Mouse (Mus musculus) neural tube, embryonic 11.5 days (tissue): Measurements from ENCODE around the gene Calhm6. TPM values are rescaled to one million over a fixed set of nuclear protein-coding genes. Genes with fewer than 3 reads are reported as not detected.
A peak's percentile ranks its signal among the peaks of the same experiment; 100 is the strongest.

Experiments used
- ATAC-seq: fragments of 200-750 bp; cut with Nextera tagmentation; 2 replicates; pipeline ENCODE4 v1.8.0; 2017; ENCODE audit warnings: moderate number of reproducible peaks, mild to moderate bottlenecking, moderate TSS enrichment, moderate library complexity; ENCODE audit not compliant: insufficient read depth, low FRiP score, low TSS enrichment
- DNase-seq: peaks from one replicate; pipeline ENCODE4 v3.0.0-alpha.2; 2015; ENCODE audit warnings: low spot score
- H3K27ac ChIP-seq: fragments of 300-500 bp; sonication (generic); 2 replicates; pipeline ENCODE4 v1.5.1; 2014; ENCODE audit warnings: low read depth, mild to moderate bottlenecking, low read length
- H3K27me3 ChIP-seq: fragments of 300-500 bp; sonication (generic); 2 replicates; pipeline ENCODE4 v1.6.1; 2014; ENCODE audit warnings: mild to moderate bottlenecking, low read length, mixed read lengths; ENCODE audit not compliant: control insufficient read depth, insufficient read depth
- H3K36me3 ChIP-seq: fragments of 300-500 bp; sonication (generic); 2 replicates; pipeline ENCODE4 v1.6.1; 2014; ENCODE audit warnings: mild to moderate bottlenecking, low read length, moderate library complexity, mixed read lengths; ENCODE audit not compliant: control insufficient read depth, insufficient read depth
- H3K4me1 ChIP-seq: fragments of 300-500 bp; sonication (generic); 2 replicates; pipeline ENCODE4 v1.6.1; 2014; ENCODE audit warnings: low read length, mixed read lengths; ENCODE audit not compliant: control insufficient read depth, insufficient read depth
- H3K4me2 ChIP-seq: fragments of 300-500 bp; sonication (generic); 2 replicates; pipeline ENCODE4 v1.6.1; 2014; ENCODE audit warnings: low read depth, mild to moderate bottlenecking, moderate library complexity
- H3K4me3 ChIP-seq: fragments of 300-500 bp; sonication (generic); 2 replicates; pipeline ENCODE4 v1.5.1; 2014; ENCODE audit warnings: low read depth, low read length
- H3K9ac ChIP-seq: fragments of 300-500 bp; sonication (generic); 2 replicates; pipeline ENCODE4 v1.6.1; 2014; ENCODE audit warnings: mild to moderate bottlenecking, low read length
- H3K9me3 ChIP-seq: fragments of 300-500 bp; sonication (generic); 2 replicates; pipeline ENCODE4 v1.6.1; 2016; ENCODE audit warnings: low read length; ENCODE audit not compliant: control insufficient read depth
- WGBS: fragments of 180-500 bp; shearing (Covaris S2); extraction: QIAGEN DNeasy Blood & Tissue Kit; methylation state at CpG from one replicate; pipeline ENCODE4 v1.1.7; 2014; 5-methylcytosine and 5-hydroxymethylcytosine counted together
- polyA plus RNA-seq: library from polyadenylated mRNA; unstranded; fragments of >200 nt; fragmentation: Nextera tagmentation; extraction: Ambion mirVana; gene quantifications from 2 replicates; pipeline ENCODE4 v1.2.1, GENCODE M21; 2014

Gene Calhm6
- polyA plus RNA-seq, 1 experiment from 2014 or later, result not detected

GRCm38 (mm10) chr10:34117770-34118169, 10.0 kb downstream of the Calhm6 start:
- Histone ChIP-seq H3K4me1 (no peaks in the 10 kb centered on the region), H3K36me3 (no peaks in the 10 kb centered on the region), H3K9me3 (no peaks in the 10 kb centered on the region), H3K4me3 (no peak overlapping the region), H3K27ac (no peak overlapping the region), H3K27me3 (no peaks in the 10 kb centered on the region), H3K9ac (no peak overlapping the region), H3K4me2 (no peak overlapping the region)
- ATAC-seq (no peak), DNase-seq (no peak)

- Histone ChIP-seq H3K27me3 (no peaks in the 10 kb centered on the region), H3K36me3 (no peaks in the 10 kb centered on the region), H3K9ac (no peak overlapping the region), H3K4me2 (no peak overlapping the region), H3K4me3 (no peak overlapping the region), H3K27ac (no peak overlapping the region), H3K9me3 (no peaks in the 10 kb centered on the region), H3K4me1 (no peaks in the 10 kb centered on the region)
- DNase-seq, result no peak
- WGBS, result 55% methylated on average over 3 of the region's 3 CpGs
- no peak for ATAC-seq
Observed at GRCm38 (mm10) chr10:34117131-34117530, 10.7 kb downstream of the Calhm6 start.

- 63% methylated on average over 4 of the region's 4 CpGs for WGBS
- H3K4me3 ChIP-seq, result no peak overlapping the region
Observed at GRCm38 (mm10) chr10:34111964-34112738, 15.6 kb downstream of the Calhm6 start.

GRCm38 (mm10) chr10:34110863-34111465, 16.8 kb downstream of the Calhm6 start:
- Histone ChIP-seq H3K9me3 (no peaks in the 10 kb centered on the region), H3K4me1 (no peaks in the 10 kb centered on the region), H3K27me3 (no peaks in the 10 kb centered on the region), H3K4me3 (no peak overlapping the region), H3K9ac (no peak overlapping the region), H3K4me2 (no peak overlapping the region), H3K36me3 (no peaks in the 10 kb centered on the region), H3K27ac (no peak overlapping the region)
- 91% methylated on average over 13 of the region's 13 CpGs for WGBS
- no peak for ATAC-seq
- no peak for DNase-seq

More at GRCm38 (mm10) chr10:34111964-34112738, 15.6 kb downstream of the Calhm6 start:
- Histone ChIP-seq H3K27me3 (no peaks in the 10 kb centered on the region), H3K4me2 (no peak overlapping the region), H3K36me3 (no peaks in the 10 kb centered on the region), H3K9ac (no peak overlapping the region), H3K4me1 (no peaks in the 10 kb centered on the region), H3K9me3 (no peaks in the 10 kb centered on the region), H3K27ac (no peak overlapping the region)
- ATAC-seq, result no peak
- DNase-seq, result no peak

GRCm38 (mm10) chr10:34096418-34096883, 31.3 kb downstream of the Calhm6 start, which contains the start of gene Calhm5:
Gene Calhm5 (minus strand): TSS chr10:34096519.
- no peak within 1 kb of the TSS for H3K27ac ChIP-seq
- no peaks in the 10 kb centered on the region for H3K4me1 ChIP-seq
- H3K36me3 ChIP-seq, result no peaks in the 10 kb centered on the region
- H3K4me2 ChIP-seq, result no peak within 1 kb of the TSS; the same call in 1 of the 2 replicates
- H3K27me3 ChIP-seq, result no peaks in the 10 kb centered on the region
- no peak for ATAC-seq
- no peak within 1 kb of the TSS for H3K9ac ChIP-seq
- 39% methylated on average over 9 of the region's 9 CpGs for WGBS
- H3K9me3 ChIP-seq, result no peaks in the 10 kb centered on the region
- DNase-seq, result peak; percentile 24
- no peak within 1 kb of the TSS for H3K4me3 ChIP-seq

- Histone ChIP-seq H3K27ac (no peak overlapping the region), H3K4me1 (no peaks in the 10 kb centered on the region), H3K9ac (no peak overlapping the region), H3K9me3 (no peaks in the 10 kb centered on the region), H3K27me3 (no peaks in the 10 kb centered on the region), H3K4me2 (no peak overlapping the region; the same call in 1 of the 2 replicates), H3K36me3 (no peaks in the 10 kb centered on the region), H3K4me3 (no peak overlapping the region)
- WGBS, result 70% methylated on average over 12 of the region's 12 CpGs
- no peak for ATAC-seq
- DNase-seq, result no peak
Observed at GRCm38 (mm10) chr10:34095964-34096363, 31.8 kb downstream of the Calhm6 start.

GRCm38 (mm10) chr10:34095147-34095546, 32.6 kb downstream of the Calhm6 start:
- no peaks in the 10 kb centered on the region for H3K4me1 ChIP-seq
- H3K4me3 ChIP-seq, result no peak overlapping the region
- H3K27ac ChIP-seq, result no peak overlapping the region
- DNase-seq, result no peak
- no peak overlapping the region for H3K4me2 ChIP-seq
- H3K36me3 ChIP-seq, result no peaks in the 10 kb centered on the region
- H3K9ac ChIP-seq, result no peak overlapping the region
- WGBS, result 77% methylated on average over 2 of the region's 2 CpGs
- H3K9me3 ChIP-seq, result no peaks in the 10 kb centered on the region
- no peaks in the 10 kb centered on the region for H3K27me3 ChIP-seq
- no peak for ATAC-seq

- Histone ChIP-seq H3K27ac (no peak overlapping the region), H3K27me3 (no peaks in the 10 kb centered on the region), H3K36me3 (no peaks in the 10 kb centered on the region), H3K4me2 (no peak overlapping the region), H3K9me3 (no peaks in the 10 kb centered on the region), H3K9ac (no peak overlapping the region), H3K4me3 (no peak overlapping the region), H3K4me1 (no peaks in the 10 kb centered on the region)
- no peak for DNase-seq
- ATAC-seq, result no peak
- 77% methylated on average over 5 of the region's 5 CpGs for WGBS
Observed at GRCm38 (mm10) chr10:34091888-34092287, 35.9 kb downstream of the Calhm6 start.

GRCm38 (mm10) chr10:34090481-34090880, 37.3 kb downstream of the Calhm6 start:
- Histone ChIP-seq H3K27ac (no peak overlapping the region), H3K9ac (no peak overlapping the region), H3K4me1 (no peaks in the 10 kb centered on the region), H3K36me3 (no peaks in the 10 kb centered on the region), H3K4me2 (no peak overlapping the region), H3K9me3 (no peaks in the 10 kb centered on the region), H3K27me3 (no peaks in the 10 kb centered on the region), H3K4me3 (no peak overlapping the region)
- 91% methylated on average over 1 of the region's 1 CpGs for WGBS
- no peak for DNase-seq
- ATAC-seq, result no peak
